ENCODE assay signal across 7 mouse cellular contexts in genomic region chr7:31017104-31017901, GRCm38 (mm10). TPM values are rescaled to one million over a fixed set of nuclear protein-coding genes. Genes with fewer than 3 reads are reported as not detected.
DNase-seq lines count a peak whose midpoint lies in the region; ATAC-seq lines count a peak whose summit lies in the region.

No protein-coding gene starts in this region.

- ATAC-seq in limb, embryonic 11.5 days (ENCODE audit: insufficient number of reproducible peaks, low FRiP score, low TSS enrichment, low read depth) = peak; percentile 65

- H3K36me3 ChIP-seq in limb, embryonic 11.5 days (ENCODE audit: control insufficient read depth, insufficient read depth, low read length) = no peaks in the 10 kb centered on the region
- H3K36me3 ChIP-seq in limb, embryonic 10.5 days = no peaks in the 10 kb centered on the region
- H3K36me3 ChIP-seq in splenic B cell, adult 2 months (ENCODE audit: control insufficient read depth, insufficient read depth, low read length, poor library complexity, severe bottlenecking) = no peaks in the 10 kb centered on the region

- no peak for DNase-seq in limb, embryonic 11.5 days (ENCODE audit: low spot score)
- DNase-seq in limb, embryonic 10.5 days (ENCODE audit: low spot score) = no peak
- peak; percentile 16 for DNase-seq in ZHBTc4 (ENCODE audit: low read depth, low spot score)
- DNase-seq in frontal cortex, postnatal 14 days (ENCODE audit: low spot score in 2 of 2) = peak; percentile 59 to 62
- DNase-seq in left cerebral cortex, adult 11 months (ENCODE audit: low spot score) = peak; percentile 73
- DNase-seq in splenic B cell, adult 2 months (ENCODE audit: low read depth, low spot score) = peak; percentile 73
- no peak for DNase-seq in gastrocnemius, postnatal 4 days (ENCODE audit: low spot score in 2 of 2)

- no peak overlapping the region for H3K4me2 ChIP-seq in limb, embryonic 11.5 days (ENCODE audit: low read depth, severe bottlenecking)

- H3K27me3 ChIP-seq in limb, embryonic 11.5 days (ENCODE audit: control insufficient read depth, insufficient read depth, low read length) = no peaks in the 10 kb centered on the region
- no peaks in the 10 kb centered on the region for H3K27me3 ChIP-seq in limb, embryonic 10.5 days (ENCODE audit: low read depth, poor library complexity, severe bottlenecking)
- no peaks in the 10 kb centered on the region; the same call in 1 of the 2 replicates for H3K27me3 ChIP-seq in splenic B cell, adult 2 months (ENCODE audit: control insufficient read depth, insufficient read depth, low read length, poor library complexity, severe bottlenecking)

- H3K27ac ChIP-seq in limb, embryonic 11.5 days (replicated peaks; ENCODE audit: low read depth, low read length) = no peak overlapping the region
- H3K27ac ChIP-seq in limb, embryonic 10.5 days = no peak overlapping the region

- no peak overlapping the region for H3K9ac ChIP-seq in limb, embryonic 11.5 days (ENCODE audit: low read length)

- no peaks in the 10 kb centered on the region for H3K9me3 ChIP-seq in limb, embryonic 11.5 days (ENCODE audit: control insufficient read depth, low read length)
- no peaks in the 10 kb centered on the region for H3K9me3 ChIP-seq in limb, embryonic 10.5 days (replicated peaks)

- no peak overlapping the region for H3K4me3 ChIP-seq in limb, embryonic 11.5 days (ENCODE audit: low read depth, low read length)
- H3K4me3 ChIP-seq in limb, embryonic 10.5 days = no peak overlapping the region

- H3K4me1 ChIP-seq in limb, embryonic 11.5 days (ENCODE audit: control insufficient read depth, insufficient read depth, low read length) = 0 out of 2 replicates have a peak, but pooled peaks cover 4% of the 10 kb centered on the region
- peaks cover 9% of the 10 kb centered on the region for H3K4me1 ChIP-seq in limb, embryonic 10.5 days

- 56% methylated on average over 10 of the region's 10 CpGs for WGBS in limb, embryonic 11.5 days
- 69% methylated on average over 10 of the region's 10 CpGs for WGBS in limb, embryonic 10.5 days

RNA-seq across cellular contexts. Expression of gene Fxyd5, which starts 25.0 kb away (rescaled TPM):
- polyA plus RNA-seq in limb, embryonic 11.5 days (2014; fragmentation: Nextera tagmentation; extraction: Ambion mirVana) = 10.8 and 11.5 TPM in 2 replicates
- 8.0 and 8.1 TPM in 2 replicates for polyA plus RNA-seq in limb, embryonic 10.5 days (2016; fragmentation: Nextera tagmentation; extraction: Ambion mirVana)
- total RNA-seq in gastrocnemius, postnatal 4 days (2021) = 10 to 100 TPM; 21.2 to 23.0 TPM

RNA-seq across cellular contexts. Expression of gene Fxyd7, which starts 34.0 kb away (rescaled TPM):
- polyA plus RNA-seq in limb, embryonic 11.5 days (2014; fragmentation: Nextera tagmentation; extraction: Ambion mirVana) = 2.9 and 3.1 TPM in 2 replicates
- polyA plus RNA-seq in limb, embryonic 10.5 days (2016; fragmentation: Nextera tagmentation; extraction: Ambion mirVana) = 0.30 and 1.3 TPM in 2 replicates
- total RNA-seq in gastrocnemius, postnatal 4 days (2021) = 1 to 10 TPM; 2.3 to 3.8 TPM

RNA-seq across cellular contexts. Expression of gene Fxyd1, which starts 39.7 kb away (rescaled TPM):
- polyA plus RNA-seq in limb, embryonic 11.5 days (2014; fragmentation: Nextera tagmentation; extraction: Ambion mirVana) = 12.5 and 13.7 TPM in 2 replicates
- polyA plus RNA-seq in limb, embryonic 10.5 days (2016; fragmentation: Nextera tagmentation; extraction: Ambion mirVana) = 6.2 and 7.7 TPM in 2 replicates
- 100 to 1,000 TPM; 587 to 732 TPM for total RNA-seq in gastrocnemius, postnatal 4 days (2021)

RNA-seq across cellular contexts. Expression of gene Lgi4, which starts 41.8 kb away (rescaled TPM):
- polyA plus RNA-seq in limb, embryonic 11.5 days (2014; fragmentation: Nextera tagmentation; extraction: Ambion mirVana) = 0.10 and 0.23 TPM in 2 replicates
- polyA plus RNA-seq in limb, embryonic 10.5 days (2016; fragmentation: Nextera tagmentation; extraction: Ambion mirVana) = 0.13 and 0.16 TPM in 2 replicates
- 1 to 10 TPM; 7.9 to 9.6 TPM for total RNA-seq in gastrocnemius, postnatal 4 days (2021)

RNA-seq across cellular contexts. Expression of gene Fam187b, which starts 43.7 kb away (rescaled TPM):
- polyA plus RNA-seq in limb, embryonic 11.5 days (2014; fragmentation: Nextera tagmentation; extraction: Ambion mirVana) = 0.81 and 1.2 TPM in 2 replicates
- 1.0 and 1.3 TPM in 2 replicates for polyA plus RNA-seq in limb, embryonic 10.5 days (2016; fragmentation: Nextera tagmentation; extraction: Ambion mirVana)
- total RNA-seq in gastrocnemius, postnatal 4 days (2021) = under 1 TPM in 1 of 2 experiments, not detected in 1; 0.20 TPM

Comparison
In these comparisons a context has a peak if more than half of its experiments do, and no peak if none do; other contexts are left out.
1. DNase-seq: peak in ZHBTc4 (single experiment), frontal cortex, postnatal 14 days (2 of 2), left cerebral cortex, adult 11 months (single experiment) and splenic B cell, adult 2 months (single experiment); none in limb, embryonic 11.5 days (single experiment), limb, embryonic 10.5 days (single experiment) and gastrocnemius, postnatal 4 days (0 of 2).